Mouse (Mus musculus): ENCODE results near the gene Lrrc47. TPM values are rescaled to one million over a fixed set of nuclear protein-coding genes. Genes with fewer than 3 reads are reported as not detected.

The Lrrc47 gene
- total RNA-seq, 1 experiment from 2014 or later = 54.8 TPM

- ATAC-seq (replicated peaks; ENCODE audit: insufficient number of reproducible peaks, low FRiP score, low TSS enrichment, poor library complexity, severe bottlenecking) = no peak
These were observed 9.9 kb downstream of the Lrrc47 start for GRCm38 (mm10) chr4:154021432-154021831.

DNA sequence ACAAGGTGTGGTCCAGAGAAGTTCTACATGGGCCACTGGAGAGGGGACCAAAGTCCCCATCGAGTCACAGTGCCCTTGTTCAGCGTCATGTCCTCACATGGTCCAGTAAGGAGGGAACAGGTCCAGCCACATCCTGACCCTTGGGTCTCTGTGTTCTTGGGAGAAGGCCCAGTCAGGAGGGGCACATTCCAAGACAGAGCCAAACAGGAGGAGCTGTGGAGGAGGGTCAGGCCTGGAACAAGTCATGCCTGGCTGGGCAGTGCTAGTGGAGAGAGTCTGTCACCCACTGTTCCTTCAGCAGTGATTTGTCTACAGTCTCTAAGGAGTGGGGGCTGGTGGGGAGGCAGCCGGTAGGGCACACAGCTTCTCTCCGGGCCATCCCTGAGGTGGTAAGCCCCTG, 10.9 kb downstream of the Lrrc47 start:
- ATAC-seq (replicated peaks; ENCODE audit: insufficient number of reproducible peaks, low FRiP score, low TSS enrichment, poor library complexity, severe bottlenecking) = no peak

- no peak for ATAC-seq (replicated peaks; ENCODE audit: insufficient number of reproducible peaks, low FRiP score, low TSS enrichment, poor library complexity, severe bottlenecking)
These were observed 11.3 kb downstream of the Lrrc47 start for GRCm38 (mm10) chr4:154022844-154023243.

DNA sequence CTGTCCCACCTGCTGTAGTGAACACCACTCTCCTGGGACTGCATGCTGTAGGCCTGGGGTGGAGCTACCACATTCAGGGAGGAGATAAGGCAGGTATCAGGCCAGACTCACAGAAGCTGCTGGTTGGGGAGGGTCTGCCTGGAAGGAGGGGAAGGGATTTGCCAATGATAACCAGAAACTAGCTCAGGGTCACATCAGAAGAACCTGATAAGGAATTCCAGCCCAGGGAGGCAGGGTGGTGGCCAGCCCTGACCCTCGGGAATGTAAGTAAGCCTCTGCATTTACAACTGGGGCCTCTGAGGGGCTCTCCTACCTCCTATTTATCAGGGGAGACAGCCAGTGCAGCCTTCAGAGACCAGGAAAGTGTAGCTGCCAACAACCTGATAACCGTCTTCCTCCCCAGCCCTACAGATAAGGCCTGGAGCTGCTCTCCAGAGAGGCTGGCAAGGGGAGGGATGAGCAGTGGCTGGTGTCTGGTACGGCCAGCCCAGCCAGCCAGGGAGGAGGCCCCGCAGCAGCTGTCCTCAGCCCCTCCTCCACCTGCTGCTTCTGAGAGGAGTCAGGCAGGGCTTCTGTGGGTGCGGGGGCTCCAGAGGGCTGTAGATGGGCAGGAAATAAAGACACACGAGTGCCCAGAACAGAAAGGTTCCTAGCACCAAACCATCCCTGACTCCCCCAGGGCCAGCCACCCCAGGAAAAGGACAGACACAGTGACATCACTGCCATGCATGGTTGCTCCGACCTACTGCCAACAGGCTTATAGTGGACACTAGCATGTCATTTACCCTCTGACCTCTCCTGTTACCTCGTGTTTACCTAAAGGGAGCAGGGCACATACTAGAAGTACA, 12.4 kb downstream of the Lrrc47 start:
- ATAC-seq (replicated peaks; ENCODE audit: insufficient number of reproducible peaks, low FRiP score, low TSS enrichment, poor library complexity, severe bottlenecking) = no peak

- no peak for ATAC-seq (replicated peaks; ENCODE audit: insufficient number of reproducible peaks, low FRiP score, low TSS enrichment, poor library complexity, severe bottlenecking)
These were observed 13.4 kb downstream of the Lrrc47 start for GRCm38 (mm10) chr4:154024729-154025521.

DNA sequence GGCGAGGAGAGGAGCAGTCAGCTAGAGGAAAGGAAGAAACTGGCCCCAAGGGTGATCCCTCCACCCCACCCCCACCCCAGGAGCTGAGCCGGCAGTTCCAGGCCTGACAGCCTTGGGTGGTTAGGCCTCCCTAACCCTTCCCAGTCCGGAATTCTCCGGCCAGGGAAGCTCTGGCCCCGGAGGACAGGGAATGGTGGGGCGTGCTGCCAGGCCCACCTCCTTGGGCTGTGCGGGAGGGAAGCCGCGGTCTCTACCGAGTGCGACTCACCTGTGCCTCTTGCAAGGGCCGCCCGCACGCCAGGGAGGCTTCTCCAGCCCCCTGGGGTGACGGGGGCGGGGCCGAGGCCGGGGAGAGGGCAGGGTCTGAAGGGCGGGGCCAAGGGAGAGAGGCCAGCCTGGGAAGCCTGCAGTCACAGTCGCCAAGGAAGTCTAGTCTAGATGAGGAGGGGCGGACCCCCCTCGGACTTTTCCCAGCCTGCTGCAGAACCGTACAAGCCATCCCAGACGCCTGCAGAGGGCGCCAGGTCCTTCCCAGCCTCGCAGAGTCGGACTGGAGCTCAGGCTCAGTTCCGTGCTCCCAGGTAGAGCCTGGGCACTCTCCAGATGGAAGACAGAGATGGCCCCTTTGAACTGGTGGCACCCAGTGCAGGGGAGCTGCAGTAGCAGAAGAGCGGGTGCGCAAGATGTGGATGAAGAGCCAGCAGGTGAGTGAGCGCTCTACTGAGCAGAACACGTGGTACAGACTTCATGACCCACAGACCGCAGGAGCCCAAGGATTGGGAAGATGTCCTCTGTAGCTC, 14.3 kb downstream of the Lrrc47 start, which contains the start of gene Smim1:
Smim1 (minus strand) TSS at position 590 of the 800 bp plus-strand sequence.
- ATAC-seq (replicated peaks; ENCODE audit: insufficient number of reproducible peaks, low FRiP score, low TSS enrichment, poor library complexity, severe bottlenecking) = no peak

DNA sequence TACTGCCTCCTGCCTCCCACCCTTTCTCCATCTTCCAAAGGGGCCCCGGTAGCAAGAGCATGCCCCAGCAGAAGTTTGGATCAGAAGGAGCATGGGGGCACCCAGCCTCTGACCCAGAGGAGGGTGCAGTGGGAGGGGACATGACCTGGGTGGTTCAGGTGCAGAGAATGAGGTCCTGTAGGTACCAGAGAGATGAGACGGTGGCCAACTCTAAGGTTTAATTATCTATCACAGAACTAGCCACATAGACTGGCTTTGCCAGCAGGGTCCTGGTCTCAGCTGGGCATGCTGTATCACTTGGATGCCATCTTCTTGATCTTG, 14.9 kb downstream of the Lrrc47 start:
- ATAC-seq (replicated peaks; ENCODE audit: insufficient number of reproducible peaks, low FRiP score, low TSS enrichment, poor library complexity, severe bottlenecking) = no peak

- no peak for ATAC-seq (replicated peaks; ENCODE audit: insufficient number of reproducible peaks, low FRiP score, low TSS enrichment, poor library complexity, severe bottlenecking)
These were observed 16.5 kb downstream of the Lrrc47 start for GRCm38 (mm10) chr4:154028066-154028465.

GRCm38 (mm10) chr4:154028646-154029045, 17.1 kb downstream of the Lrrc47 start:
- no peak for ATAC-seq (replicated peaks; ENCODE audit: insufficient number of reproducible peaks, low FRiP score, low TSS enrichment, poor library complexity, severe bottlenecking)

GRCm38 (mm10) chr4:154037123-154037522, 25.6 kb downstream of the Lrrc47 start:
- ATAC-seq (replicated peaks; ENCODE audit: insufficient number of reproducible peaks, low FRiP score, low TSS enrichment, poor library complexity, severe bottlenecking) = no peak

- ATAC-seq (replicated peaks; ENCODE audit: insufficient number of reproducible peaks, low FRiP score, low TSS enrichment, poor library complexity, severe bottlenecking) = no peak
These were observed 31.0 kb downstream of the Lrrc47 start, which contains the start of gene Ccdc27 for GRCm38 (mm10) chr4:154042577-154042976. Ccdc27 (minus strand) TSS chr4:154042677.

DNA sequence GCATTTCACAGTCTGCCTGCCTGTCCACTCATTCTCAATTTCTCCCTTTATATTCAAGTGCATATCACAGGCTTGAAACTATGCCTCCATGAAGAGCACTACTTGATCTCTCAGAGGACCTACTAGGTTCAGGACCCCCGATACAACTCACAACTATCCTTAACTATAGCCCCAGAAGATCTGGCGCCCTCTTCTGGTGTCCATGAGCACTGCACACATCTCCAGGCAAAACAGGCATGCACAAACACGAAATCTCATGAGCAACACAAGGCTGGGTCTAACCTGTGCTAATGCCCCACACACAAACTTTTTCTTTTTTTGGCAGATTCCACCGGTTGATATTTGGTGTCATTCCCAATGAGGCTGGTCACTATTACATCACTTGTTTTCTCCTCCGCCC, 34.3 kb downstream of the Lrrc47 start:
- ATAC-seq (replicated peaks; ENCODE audit: insufficient number of reproducible peaks, low FRiP score, low TSS enrichment, poor library complexity, severe bottlenecking) = no peak

- no peak for ATAC-seq (replicated peaks; ENCODE audit: insufficient number of reproducible peaks, low FRiP score, low TSS enrichment, poor library complexity, severe bottlenecking)
These were observed 39.9 kb downstream of the Lrrc47 start for GRCm38 (mm10) chr4:154051401-154051800.

- ATAC-seq (replicated peaks; ENCODE audit: insufficient number of reproducible peaks, low FRiP score, low TSS enrichment, poor library complexity, severe bottlenecking) = no peak
These were observed 41.5 kb downstream of the Lrrc47 start for GRCm38 (mm10) chr4:154053065-154053464.

GRCm38 (mm10) chr4:154055482-154055881, 44.0 kb downstream of the Lrrc47 start:
- ATAC-seq (replicated peaks; ENCODE audit: insufficient number of reproducible peaks, low FRiP score, low TSS enrichment, poor library complexity, severe bottlenecking) = no peak

- no peak for ATAC-seq (replicated peaks; ENCODE audit: insufficient number of reproducible peaks, low FRiP score, low TSS enrichment, poor library complexity, severe bottlenecking)
These were observed 44.5 kb downstream of the Lrrc47 start for GRCm38 (mm10) chr4:154056046-154056445.

DNA sequence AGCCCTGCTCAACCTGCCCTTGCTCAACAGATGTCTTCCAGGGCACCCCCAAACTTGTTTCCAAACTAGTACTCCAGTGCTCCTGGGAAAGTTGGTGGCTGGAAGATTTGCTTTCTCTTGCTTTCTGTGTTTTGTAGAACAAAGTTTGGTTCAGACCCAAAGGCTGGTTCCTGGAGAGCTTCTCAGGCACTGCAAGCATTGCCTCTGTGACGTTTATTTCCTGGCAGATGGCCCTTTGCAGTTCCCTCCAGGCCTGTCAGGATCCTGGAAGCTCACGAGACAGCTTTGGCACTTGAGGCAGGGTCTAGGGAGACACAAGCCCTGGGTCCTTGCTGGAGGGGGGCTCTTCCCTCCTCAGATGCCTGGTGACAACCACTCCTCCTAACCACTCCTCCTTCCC, 45.1 kb downstream of the Lrrc47 start:
- no peak for ATAC-seq (replicated peaks; ENCODE audit: insufficient number of reproducible peaks, low FRiP score, low TSS enrichment, poor library complexity, severe bottlenecking)

DNA sequence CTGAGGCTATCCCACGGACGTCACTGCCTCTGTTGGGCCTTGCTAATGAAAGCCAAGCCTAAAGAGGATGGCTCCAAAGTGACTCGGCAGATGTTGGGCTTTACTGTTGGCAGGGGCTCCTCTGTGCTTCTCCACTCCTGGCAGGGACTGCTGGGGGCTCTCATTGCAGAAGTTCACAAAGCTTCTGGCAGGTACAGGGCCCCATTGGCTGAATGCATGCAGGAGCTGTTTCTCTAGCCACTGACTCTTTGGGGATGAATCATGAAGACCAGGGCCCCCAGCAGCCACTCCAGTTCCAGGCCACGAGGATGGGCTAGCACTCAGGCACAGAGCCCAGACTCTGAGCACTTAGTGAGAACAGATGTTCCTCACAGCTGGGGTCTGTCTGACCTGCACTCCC, 46.2 kb downstream of the Lrrc47 start:
- no peak for ATAC-seq (replicated peaks; ENCODE audit: insufficient number of reproducible peaks, low FRiP score, low TSS enrichment, poor library complexity, severe bottlenecking)

Measured in monocyte, adult 5-6 weeks (primary cell).